Mouse (Mus musculus) embryonic fibroblast, embryonic 13.5 days (primary cell): ENCODE results near the gene Olfr895. TPM values are rescaled to one million over a fixed set of nuclear protein-coding genes. Genes with fewer than 3 reads are reported as not detected.

Experiments
- H3K27ac ChIP-seq: 2 replicates; pipeline ENCODE4 v1.5.1; 2012; ENCODE audit warnings: low read length, control low read depth, inconsistent platforms; ENCODE audit not compliant: insufficient read depth
- H3K4me1 ChIP-seq: 2 replicates; pipeline ENCODE4 v1.6.1; 2011; ENCODE audit warnings: low read length; ENCODE audit not compliant: control insufficient read depth, insufficient read depth
- H3K4me3 ChIP-seq: 2 replicates; pipeline ENCODE4 v1.5.1; 2011; ENCODE audit warnings: mild to moderate bottlenecking, control low read depth, low read length; ENCODE audit not compliant: insufficient read depth
- CTCF ChIP-seq: IDR thresholded peaks from 2 replicates; pipeline ENCODE4 v1.5.1; 2011; ENCODE audit warnings: mild to moderate bottlenecking, control low read depth, low read length, moderate library complexity, borderline replicate concordance; ENCODE audit not compliant: insufficient read depth
- POLR2A ChIP-seq: IDR thresholded peaks from 2 replicates; pipeline ENCODE4 v1.6.1; 2011; ENCODE audit warnings: low read depth, mild to moderate bottlenecking, control low read depth, low read length, moderate library complexity
- polyA plus RNA-seq: library from polyadenylated mRNA; stranded (reverse); fragments of >200 nt; gene quantifications from 2 replicates; pipeline ENCODE4 v1.2.4, GENCODE M21; 2011; ENCODE audit warnings: low read depth; ENCODE audit not compliant: missing spikeins, insufficient read length

Gene Olfr895
- polyA plus RNA-seq, result not detected in 2 replicates

DNA sequence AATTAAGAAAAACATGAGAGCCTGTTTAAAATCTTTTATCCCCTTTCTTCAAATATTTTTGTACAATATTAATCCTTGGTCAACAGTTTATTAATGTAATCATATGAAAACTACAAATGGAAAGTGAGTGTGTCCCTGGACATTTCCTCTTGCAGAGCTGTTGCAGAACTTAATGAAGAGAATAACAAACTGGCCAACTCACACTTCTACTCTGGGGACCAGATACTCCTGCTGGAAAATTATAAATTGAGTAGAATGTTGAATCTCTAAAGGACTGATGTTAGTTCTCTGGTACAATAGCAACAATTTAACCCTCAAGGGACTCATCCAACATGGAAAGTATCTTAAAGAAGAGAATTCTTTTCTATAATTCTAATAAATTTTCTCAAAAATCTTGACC is at the start of gene Olfr895:
Gene Olfr895, plus strand, starts transcription at position 301 of the 400 bp plus-strand sequence.
- Histone ChIP-seq H3K27ac (no peak within 1 kb of the TSS), H3K4me1 (no peaks in the 10 kb centered on the region), H3K4me3 (no peak within 1 kb of the TSS)
- no peak for TF ChIP-seq CTCF
- no peak for TF ChIP-seq POLR2A

- Histone ChIP-seq H3K4me1 (no peaks in the 10 kb centered on the region), H3K27ac (no peak within 1 kb of the TSS), H3K4me3 (no peak within 1 kb of the TSS)
- TF ChIP-seq CTCF (no peak), POLR2A (no peak)
Observed at GRCm38 (mm10) chr9:38252474-38252873, 15.2 kb upstream of the Olfr895 start, which contains the start of gene Olfr143. Gene Olfr143, plus strand, starts transcription at chr9:38252774.

DNA sequence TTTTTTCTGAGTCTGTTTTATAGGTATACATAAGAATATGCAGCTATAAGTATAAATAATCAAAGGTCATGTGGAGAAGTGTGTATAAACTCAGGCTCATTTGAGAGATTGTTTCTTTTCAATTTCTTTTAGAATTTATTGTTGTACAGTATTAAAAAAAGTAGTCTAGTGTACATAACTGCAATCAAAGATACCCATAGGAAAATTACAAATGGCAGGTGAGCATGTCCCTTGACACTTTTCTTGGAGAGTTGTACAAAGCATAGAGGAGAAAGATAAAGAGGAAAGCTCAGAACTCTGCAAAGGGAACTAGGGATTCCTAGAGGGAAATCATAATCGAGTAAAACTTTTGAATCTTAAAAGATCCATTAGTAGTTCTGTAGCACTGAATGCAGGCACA is 23.2 kb downstream of the Olfr895 start, which contains the start of gene Olfr896-ps1:
Gene Olfr896-ps1, plus strand, starts transcription at position 301 of the 400 bp plus-strand sequence.
- H3K27ac ChIP-seq, result no peak within 1 kb of the TSS
- no peak within 1 kb of the TSS for H3K4me3 ChIP-seq
- TF ChIP-seq POLR2A, result no peak
- TF ChIP-seq CTCF, result no peak
- no peaks in the 10 kb centered on the region for H3K4me1 ChIP-seq

Other genes starting within 250 kb of the Olfr895 start
- gene Olfr883, start 242.0 kb upstream of the Olfr895 start, polyA plus RNA-seq, result not detected in 2 replicates
- gene Olfr884, start 221.3 kb upstream of the Olfr895 start, polyA plus RNA-seq, result not detected in 2 replicates
- gene Olfr885, start 206.5 kb upstream of the Olfr895 start, polyA plus RNA-seq, result not detected in 2 replicates
- not detected in 2 replicates for gene Olfr887, start 183.8 kb upstream of the Olfr895 start, polyA plus RNA-seq
- gene Olfr888, start 159.7 kb upstream of the Olfr895 start, polyA plus RNA-seq, result not detected in 2 replicates
- 0.09 TPM in 1 of 2 replicates, not detected in the other for gene Olfr889, start 152.7 kb upstream of the Olfr895 start, polyA plus RNA-seq
- not detected in 2 replicates for gene Olfr890, start 125.3 kb upstream of the Olfr895 start, polyA plus RNA-seq
- gene Olfr891, start 87.0 kb upstream of the Olfr895 start, polyA plus RNA-seq, result not detected in 2 replicates
- gene Olfr893, start 59.5 kb upstream of the Olfr895 start, polyA plus RNA-seq, result not detected in 2 replicates
- gene Olfr894, start 49.8 kb upstream of the Olfr895 start, polyA plus RNA-seq, result not detected in 2 replicates
- not detected in 2 replicates for gene Olfr143, start 15.1 kb upstream of the Olfr895 start, polyA plus RNA-seq
- not detected in 2 replicates for gene Olfr896-ps1, start 23.3 kb downstream of the Olfr895 start, polyA plus RNA-seq
- gene Olfr25, start 61.2 kb downstream of the Olfr895 start, polyA plus RNA-seq, result not detected in 2 replicates
- not detected in 2 replicates for gene Olfr898, start 80.6 kb downstream of the Olfr895 start, polyA plus RNA-seq
- not detected in 2 replicates for gene Olfr250, start 99.0 kb downstream of the Olfr895 start, polyA plus RNA-seq
- gene Olfr251, start 109.2 kb downstream of the Olfr895 start, polyA plus RNA-seq, result not detected in 2 replicates
- gene Olfr147, start 133.8 kb downstream of the Olfr895 start, polyA plus RNA-seq, result not detected in 2 replicates
- gene Olfr901, start 161.6 kb downstream of the Olfr895 start, polyA plus RNA-seq, result not detected in 2 replicates
- not detected in 2 replicates for gene Olfr902, start 179.8 kb downstream of the Olfr895 start, polyA plus RNA-seq
- gene Olfr904, start 195.3 kb downstream of the Olfr895 start, polyA plus RNA-seq, result not detected in 2 replicates
- 0.12 and 0.32 TPM in 2 replicates for gene Olfr905, start 203.3 kb downstream of the Olfr895 start, polyA plus RNA-seq
- not detected in 2 replicates for gene Olfr906, start 219.2 kb downstream of the Olfr895 start, polyA plus RNA-seq
- gene Olfr907, start 227.9 kb downstream of the Olfr895 start, polyA plus RNA-seq, result not detected in 2 replicates